Mouse (Mus musculus) kidney, adult 2 months (tissue): ENCODE measurements at regions not wholly inside any gene's neighbourhood (a gene's known extent, or its start where the extent isn't known, plus 50 kb on each side); places are given as distances from the start of the nearest gene placed in this dataset.

ENCODE experiments used
- CTCF ChIP-seq: fragments of 200-500 bp; conservative IDR thresholded peaks from 2 replicates; pipeline ENCODE4 v1.5.1; 2011; ENCODE audit warnings: low read depth, mild to moderate bottlenecking, control low read depth, low read length, moderate library complexity, mixed read lengths; ENCODE audit not compliant: insufficient read depth, insufficient read length
- POLR2A ChIP-seq: fragments of 200-500 bp; IDR thresholded peaks from one replicate; pipeline ENCODE4 v1.6.1; 2011; ENCODE audit warnings: low read depth, low read length, control low read depth

DNA sequence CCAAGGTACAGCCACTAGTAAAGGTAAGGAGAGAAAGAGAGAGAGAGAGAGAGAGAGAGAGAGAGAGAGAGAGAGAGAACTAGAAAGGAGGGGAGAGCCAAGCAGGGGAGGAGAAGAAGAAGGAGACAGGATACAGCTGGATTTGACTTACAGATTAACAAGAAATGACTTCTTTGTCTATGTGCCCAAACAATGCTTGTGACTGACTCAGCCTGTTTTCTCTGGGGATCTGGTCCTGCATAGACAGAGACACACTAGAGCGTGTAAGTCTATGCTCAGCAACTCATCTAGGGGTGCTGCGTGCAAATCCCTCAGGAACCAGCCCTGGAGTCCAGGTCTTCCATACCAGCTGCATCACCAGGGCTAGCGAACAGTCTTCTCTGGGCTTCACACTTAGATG, 66.3 kb upstream of the Ptpn1 start:
- TF ChIP-seq POLR2A, result no peak
- TF ChIP-seq CTCF, result no peak
